Mouse (Mus musculus) cerebellum, postnatal 36 days (tissue): ENCODE measurements around the gene Idh2.
A peak's percentile ranks its signal among the peaks of the same experiment; 100 is the strongest.

Experiments
- DNase-seq, 2 experiments: peaks; one replicate each; pipeline ENCODE4 v3.0.0; 2021 to 2022; ENCODE audit warnings: mixed read lengths in 2 of 2

The Idh2 gene

GRCm38 (mm10) chr7:80081586-80082554 is 33.3 kb downstream of the Idh2 start:
- no peak for DNase-seq

GRCm38 (mm10) chr7:80078792-80079301 is 36.3 kb downstream of the Idh2 start:
- DNase-seq: peak; percentile 86 to 90

- no peak for DNase-seq
These were observed 37.4 kb downstream of the Idh2 start for GRCm38 (mm10) chr7:80077801-80078200.

- no peak for DNase-seq
These were observed 38.1 kb downstream of the Idh2 start for GRCm38 (mm10) chr7:80076961-80077716.

- DNase-seq: no peak
These were observed 39.1 kb downstream of the Idh2 start for GRCm38 (mm10) chr7:80075946-80076583.

- DNase-seq: no peak
These were observed 40.2 kb downstream of the Idh2 start for GRCm38 (mm10) chr7:80074921-80075441.

GRCm38 (mm10) chr7:80073506-80073905 is 41.7 kb downstream of the Idh2 start:
- no peak for DNase-seq

- DNase-seq: no peak
These were observed 42.9 kb downstream of the Idh2 start for GRCm38 (mm10) chr7:80072297-80072696.

- no peak for DNase-seq
These were observed 44.0 kb downstream of the Idh2 start for GRCm38 (mm10) chr7:80071209-80071608.

GRCm38 (mm10) chr7:80069615-80070327 is 45.4 kb downstream of the Idh2 start:
- no peak for DNase-seq

GRCm38 (mm10) chr7:80068341-80068740 is 46.9 kb downstream of the Idh2 start:
- DNase-seq: no peak

- no peak for DNase-seq
These were observed 48.3 kb downstream of the Idh2 start for GRCm38 (mm10) chr7:80066675-80067455.

GRCm38 (mm10) chr7:80065250-80065649 is 49.9 kb downstream of the Idh2 start:
- DNase-seq: no peak

GRCm38 (mm10) chr7:80063902-80064736 is 51.1 kb downstream of the Idh2 start:
- no peak for DNase-seq

GRCm38 (mm10) chr7:80063244-80063643 is 51.9 kb downstream of the Idh2 start:
- DNase-seq: no peak

- peak; percentile 50 to 54 for DNase-seq
These were observed 52.9 kb downstream of the Idh2 start for GRCm38 (mm10) chr7:80062083-80062826.

GRCm38 (mm10) chr7:80060012-80060778 is 55.0 kb downstream of the Idh2 start:
- DNase-seq: no peak

- no peak for DNase-seq
These were observed 55.9 kb downstream of the Idh2 start for GRCm38 (mm10) chr7:80059064-80059838.
